Mouse (Mus musculus): Measurements from ENCODE around the gene Wdr66. TPM values are rescaled to one million over a fixed set of nuclear protein-coding genes. Genes with fewer than 3 reads are reported as not detected.

Wdr66 gene
- polyA plus RNA-seq (2012; rRNA removed; ENCODE audit: low replicate concordance): 1.8 and 3.0 TPM in 2 replicates

GRCm38 (mm10) chr5:123251834-123252233, at the start of gene Wdr66:
Wdr66 (plus strand) TSS chr5:123252102.

GRCm38 (mm10) chr5:123343707-123344627, 92.1 kb downstream of the Wdr66 start, which contains the start of gene Bcl7a:
Bcl7a (plus strand) TSS chr5:123343834.

Other genes with a start within 250 kb of the Wdr66 start
- gene Orai1, start 237.0 kb upstream of the Wdr66 start, polyA plus RNA-seq (2012; rRNA removed; ENCODE audit: low replicate concordance): 104 and 119 TPM in 2 replicates
- gene Morn3, start 205.1 kb upstream of the Wdr66 start, polyA plus RNA-seq (2012; rRNA removed; ENCODE audit: low replicate concordance): 0.10 TPM in 1 of 2 replicates, not detected in the other
- gene Tmem120b, start 183.7 kb upstream of the Wdr66 start, polyA plus RNA-seq (2012; rRNA removed; ENCODE audit: low replicate concordance): 79.4 and 86.0 TPM in 2 replicates
- gene Rhof, start 119.4 kb upstream of the Wdr66 start, polyA plus RNA-seq (2012; rRNA removed; ENCODE audit: low replicate concordance): 30.6 and 45.4 TPM in 2 replicates
- 6.6 and 20.0 TPM in 2 replicates for gene Setd1b, start 109.9 kb upstream of the Wdr66 start, polyA plus RNA-seq (2012; rRNA removed; ENCODE audit: low replicate concordance)
- 15.3 and 23.6 TPM in 2 replicates for gene Psmd9, start 82.7 kb upstream of the Wdr66 start, polyA plus RNA-seq (2012; rRNA removed; ENCODE audit: low replicate concordance)
- 1.0 and 11.8 TPM in 2 replicates for gene Hpd, start 69.4 kb upstream of the Wdr66 start, polyA plus RNA-seq (2012; rRNA removed; ENCODE audit: low replicate concordance)
- 6.8 and 9.1 TPM in 2 replicates for gene Bcl7a, start 91.7 kb downstream of the Wdr66 start, polyA plus RNA-seq (2012; rRNA removed; ENCODE audit: low replicate concordance)
- gene Mlxip, start 142.7 kb downstream of the Wdr66 start, polyA plus RNA-seq (2012; rRNA removed; ENCODE audit: low replicate concordance): 87.5 and 91.0 TPM in 2 replicates
- not detected in 2 replicates for gene Lrrc43, start 237.2 kb downstream of the Wdr66 start, polyA plus RNA-seq (2012; rRNA removed; ENCODE audit: low replicate concordance)
- gene Il31, start 237.4 kb downstream of the Wdr66 start, polyA plus RNA-seq (2012; rRNA removed; ENCODE audit: low replicate concordance): not detected in 2 replicates